Mouse (Mus musculus): ENCODE results near the gene Cd164. TPM values are rescaled to one million over a fixed set of nuclear protein-coding genes. Genes with fewer than 3 reads are reported as not detected.

The Cd164 gene
- total RNA-seq, 4 experiments from 2014 or later: 70.1 to 77.8 (median 73.1) TPM

- no peak for DNase-seq (ENCODE audit: low spot score in 2 of 2)
These were observed 26.1 kb downstream of the Cd164 start for GRCm38 (mm10) chr10:41545224-41545755.

DNA sequence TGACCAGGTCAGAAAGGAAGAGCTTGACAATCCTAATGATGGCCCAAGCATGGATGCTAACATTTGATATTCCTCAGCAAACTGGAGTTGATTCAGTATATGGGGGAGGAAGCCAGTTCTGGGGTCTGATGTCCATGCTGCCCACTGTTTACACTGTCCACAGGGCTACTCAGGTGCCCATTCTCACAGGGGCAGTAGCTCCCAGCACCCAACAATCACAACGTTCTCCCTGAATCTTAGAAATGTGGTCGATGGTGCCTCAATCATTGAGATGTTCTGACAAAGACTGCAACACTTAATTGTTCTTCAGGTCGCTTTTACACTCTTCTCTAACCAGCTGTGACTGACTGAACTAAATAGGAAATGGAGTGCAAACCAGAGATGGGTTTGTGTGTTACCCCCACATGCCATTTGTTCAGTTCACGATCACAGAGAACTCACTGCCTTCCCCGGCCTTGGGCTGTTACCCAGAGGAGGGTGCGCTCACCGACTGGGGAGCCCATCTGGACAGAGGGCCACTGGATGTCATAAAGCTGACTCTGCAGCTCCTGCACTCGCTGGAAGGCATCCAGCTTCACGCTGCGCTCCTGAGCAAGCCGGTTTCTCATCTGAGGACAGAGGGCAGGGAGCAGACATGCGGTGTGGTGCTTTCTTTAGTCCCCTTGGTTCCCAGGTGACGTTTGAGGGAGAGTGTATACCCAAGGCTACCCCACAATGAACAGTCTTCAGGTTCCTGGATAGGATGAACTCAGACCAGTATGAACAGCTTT is 27.4 kb downstream of the Cd164 start:
- DNase-seq (ENCODE audit: low spot score in 2 of 2): no peak

DNA sequence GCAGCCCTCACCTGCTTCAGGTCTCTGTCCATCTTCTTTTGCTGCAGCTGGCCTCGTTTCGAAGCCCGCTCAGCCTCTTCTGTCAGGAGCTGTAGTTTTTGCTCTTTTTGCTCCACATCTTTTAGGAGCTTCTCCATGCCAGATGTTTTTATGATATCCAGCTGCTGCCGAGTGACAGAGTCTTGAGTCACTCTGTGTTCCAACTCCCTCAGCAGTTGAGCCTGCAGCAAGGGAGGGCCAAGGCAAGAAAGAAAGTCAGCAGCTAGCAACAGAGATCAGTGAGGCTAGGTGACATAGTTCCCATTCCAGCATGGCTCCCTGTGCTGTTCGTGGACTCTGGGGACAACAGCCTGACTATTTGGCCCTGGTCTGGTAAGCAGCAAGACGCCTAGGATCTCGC is 31.5 kb downstream of the Cd164 start:
- no peak for DNase-seq (ENCODE audit: low spot score in 2 of 2)

DNA sequence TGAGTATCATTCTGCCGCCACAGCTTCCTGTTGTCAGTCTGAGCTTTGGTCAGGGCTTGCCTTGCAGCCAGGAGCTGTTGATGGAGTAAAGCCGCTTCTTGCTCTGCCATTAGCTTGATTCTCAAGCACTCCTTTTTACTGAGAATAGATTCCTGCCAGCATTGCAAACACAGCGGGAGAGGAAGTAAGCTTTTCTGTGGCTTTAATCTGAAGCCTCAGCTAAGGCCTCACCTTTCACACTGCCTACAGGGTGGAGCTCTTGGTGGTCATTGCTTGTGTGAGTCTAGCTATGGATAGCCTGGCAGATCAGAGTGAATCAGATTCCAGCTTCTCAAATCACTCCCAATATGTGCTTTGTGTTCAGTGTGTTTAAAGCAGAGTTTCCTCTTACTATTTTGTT is 33.1 kb downstream of the Cd164 start:
- DNase-seq (ENCODE audit: low spot score in 2 of 2): no peak

DNA sequence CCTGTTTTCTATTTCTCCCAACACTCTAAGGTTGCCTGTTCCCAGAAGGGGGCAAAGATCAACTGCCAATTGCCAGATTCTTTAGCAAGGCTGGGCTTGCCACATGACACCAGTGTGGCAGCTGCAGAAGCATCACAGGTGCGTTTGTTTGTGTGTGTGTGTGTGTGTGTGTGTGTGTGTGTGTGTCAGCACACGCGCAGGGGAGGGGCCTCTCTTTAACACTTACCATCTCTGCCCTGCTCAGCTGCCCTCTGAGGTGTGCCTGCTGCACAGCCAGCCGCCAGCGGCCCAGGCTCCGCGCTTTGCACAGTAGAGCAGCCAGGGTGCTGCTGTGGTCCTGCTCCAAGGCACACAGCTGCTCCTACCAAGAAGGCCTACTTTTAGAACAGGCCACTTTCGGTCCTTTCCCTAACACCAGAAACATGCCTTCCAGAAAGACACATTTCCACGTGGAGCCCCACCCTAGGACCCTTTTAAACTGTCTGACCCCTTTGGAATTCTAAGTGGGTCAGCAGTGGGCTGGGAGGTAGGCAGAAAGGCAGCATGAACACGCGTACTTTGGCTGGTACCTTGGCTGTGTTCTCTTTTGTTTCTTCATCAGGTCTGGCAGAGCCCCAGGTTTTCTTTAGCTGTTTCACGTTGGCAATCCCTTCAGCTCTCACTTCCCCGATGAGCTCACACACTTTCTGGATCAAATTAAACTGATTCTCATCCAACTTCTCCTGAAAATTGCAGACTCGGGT is 33.8 kb downstream of the Cd164 start:
- peak; percentile 11 to 29 for DNase-seq (ENCODE audit: low spot score in 2 of 2)

DNA sequence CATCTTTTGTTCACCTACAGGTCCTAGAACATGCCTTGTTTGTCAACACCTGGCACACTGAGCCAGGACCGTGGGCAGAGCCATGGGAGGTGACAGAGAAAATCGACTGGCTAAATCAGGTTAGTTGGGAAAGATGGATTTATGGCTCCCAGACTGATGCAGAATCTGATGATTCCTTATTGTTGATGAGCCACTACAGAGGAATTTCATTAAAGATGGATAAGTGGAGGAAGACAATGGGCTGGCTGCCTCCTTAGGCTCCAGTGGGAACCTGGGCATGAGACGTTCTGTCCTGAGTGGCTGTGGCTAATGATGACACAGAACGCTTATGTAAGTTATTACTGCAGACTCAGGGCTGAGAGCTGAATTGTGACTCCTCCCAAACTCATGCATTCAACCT is 34.5 kb downstream of the Cd164 start:
- DNase-seq (ENCODE audit: low spot score in 2 of 2): no peak

DNA sequence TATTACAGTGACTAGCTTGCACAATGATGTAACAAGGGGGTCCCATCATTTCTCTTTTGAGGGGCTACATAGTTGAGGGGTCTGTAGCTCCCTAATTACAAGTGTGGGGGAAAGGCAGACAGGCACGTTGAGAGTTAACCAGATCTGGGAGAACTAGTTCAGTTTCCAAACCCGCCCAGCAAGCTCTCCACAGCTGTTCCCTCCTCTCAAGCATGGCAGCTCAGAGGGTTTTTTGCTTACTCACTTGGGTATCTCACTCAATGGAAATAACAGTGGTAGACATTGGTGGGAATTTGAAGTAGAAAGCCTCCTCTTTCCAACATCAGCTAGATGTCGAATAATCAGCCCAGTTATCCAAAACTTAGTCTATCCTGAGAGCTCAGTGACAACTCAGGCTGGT is 35.9 kb downstream of the Cd164 start:
- DNase-seq (ENCODE audit: low spot score in 2 of 2): no peak

GRCm38 (mm10) chr10:41558401-41558800 is 39.2 kb downstream of the Cd164 start:
- DNase-seq (ENCODE audit: low spot score in 2 of 2): no peak

GRCm38 (mm10) chr10:41561701-41562395 is 42.6 kb downstream of the Cd164 start:
- DNase-seq (ENCODE audit: low spot score in 2 of 2): no peak

GRCm38 (mm10) chr10:41565141-41565540 is 45.9 kb downstream of the Cd164 start:
- no peak for DNase-seq (ENCODE audit: low spot score in 2 of 2)

DNA sequence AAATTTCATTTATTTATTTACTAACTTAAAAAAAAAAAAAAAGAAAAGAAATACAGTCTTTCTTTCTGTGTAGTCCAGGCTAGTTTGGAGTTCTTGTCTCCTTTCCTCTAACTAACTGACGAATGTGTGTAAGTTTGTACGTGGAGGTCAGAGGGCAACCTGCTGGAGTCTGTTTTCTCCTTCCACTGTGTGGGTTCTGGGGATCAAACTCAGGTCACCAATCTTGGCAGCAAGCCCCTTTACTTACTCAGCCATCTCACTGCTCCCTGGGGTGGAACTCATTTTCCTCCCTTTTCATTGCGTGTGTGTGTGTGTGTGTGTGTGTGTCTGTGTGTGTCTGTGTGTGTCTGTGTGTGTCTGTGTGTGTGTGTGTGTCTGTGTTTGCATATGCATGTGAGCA is 49.1 kb downstream of the Cd164 start:
- no peak for DNase-seq (ENCODE audit: low spot score in 2 of 2)

GRCm38 (mm10) chr10:41571065-41571464 is 51.9 kb downstream of the Cd164 start:
- no peak for DNase-seq (ENCODE audit: low spot score in 2 of 2)

- no peak for DNase-seq (ENCODE audit: low spot score in 2 of 2)
These were observed 53.1 kb downstream of the Cd164 start for GRCm38 (mm10) chr10:41572274-41572673.

- no peak for DNase-seq (ENCODE audit: low spot score in 2 of 2)
These were observed 54.0 kb downstream of the Cd164 start for GRCm38 (mm10) chr10:41573190-41573589.

DNA sequence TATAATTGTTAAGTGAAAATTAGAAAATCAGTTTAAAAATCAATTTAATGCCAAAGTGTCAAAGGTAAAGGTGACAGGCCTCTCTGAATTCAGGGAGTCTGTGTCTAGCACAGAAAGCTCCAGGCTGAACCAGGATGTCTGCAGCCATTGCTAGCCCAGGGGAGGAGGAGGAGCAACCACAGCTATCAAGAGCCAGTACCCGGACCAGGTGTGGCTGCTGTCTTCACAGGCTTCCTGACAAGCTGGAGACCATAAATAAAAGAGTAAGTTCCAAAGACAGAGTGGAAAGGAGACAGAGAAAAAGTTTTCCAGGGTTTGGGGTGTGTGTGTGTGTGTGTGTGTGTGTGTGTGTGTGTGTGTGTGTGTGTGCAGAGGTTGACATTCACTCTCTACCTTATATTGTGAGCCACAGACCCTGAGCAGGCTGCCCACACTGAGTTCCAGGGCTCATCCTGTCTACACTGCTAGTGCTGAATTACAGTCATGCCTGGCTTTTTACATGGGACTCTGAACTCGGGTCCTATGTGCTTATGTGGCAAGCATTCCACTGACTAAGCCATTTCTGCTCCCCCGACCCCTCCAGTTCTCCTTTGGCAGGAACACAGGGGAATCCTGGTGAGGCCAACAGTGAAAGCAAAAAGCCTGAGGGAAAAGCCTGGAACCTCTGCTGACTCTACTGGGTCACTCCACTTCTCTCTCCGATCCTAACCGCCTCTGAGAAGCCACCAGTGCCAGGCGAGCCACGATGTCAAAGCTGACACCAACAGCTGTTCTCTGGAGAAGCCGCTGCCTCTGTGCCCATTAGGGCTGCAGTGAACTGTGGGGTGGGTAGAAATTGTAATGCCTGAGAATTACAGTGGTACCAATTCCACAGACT is 56.5 kb downstream of the Cd164 start:
- no peak for DNase-seq (ENCODE audit: low spot score in 2 of 2)

GRCm38 (mm10) chr10:41576328-41576833 is 57.2 kb downstream of the Cd164 start:
- no peak for DNase-seq (ENCODE audit: low spot score in 2 of 2)

DNA sequence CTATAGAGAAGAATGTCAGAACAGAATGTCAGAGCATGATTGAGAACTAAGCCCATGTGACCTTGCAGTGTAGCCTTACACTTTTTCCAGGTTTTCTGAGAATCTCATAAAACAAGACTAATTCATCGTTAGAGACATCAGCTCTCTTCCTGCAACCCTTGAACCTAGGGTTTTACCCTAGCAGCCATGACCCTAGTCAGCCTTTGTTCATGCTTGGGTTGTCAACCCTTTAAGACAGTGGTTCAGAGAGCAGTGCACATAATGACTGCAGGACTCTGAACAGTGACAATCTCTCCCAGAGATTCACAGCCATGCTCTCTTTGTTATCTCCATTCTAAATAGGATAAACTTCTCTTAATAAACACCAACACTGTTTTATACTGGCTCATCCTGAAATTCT is 59.3 kb downstream of the Cd164 start:
- DNase-seq (ENCODE audit: low spot score in 2 of 2): no peak

DNA sequence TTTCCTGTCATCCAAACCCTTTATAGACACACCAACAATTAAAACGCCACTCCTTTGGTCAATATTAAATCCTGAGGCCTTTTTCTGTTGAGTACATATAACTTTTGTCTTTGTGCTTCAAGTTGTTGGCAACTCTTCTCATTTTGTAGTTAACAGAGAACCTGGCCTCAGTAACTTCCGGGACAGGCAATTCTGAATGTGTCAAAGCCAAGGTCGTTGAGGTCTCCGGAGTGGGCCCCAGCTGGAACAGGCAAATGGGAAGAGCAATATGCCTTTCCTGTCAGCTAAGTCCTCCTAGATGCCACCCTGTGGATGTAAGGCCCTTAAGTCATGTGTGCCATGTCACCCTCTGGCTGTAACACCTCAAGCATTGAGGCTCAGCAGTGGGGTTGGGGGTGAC is 61.2 kb downstream of the Cd164 start:
- no peak for DNase-seq (ENCODE audit: low spot score in 2 of 2)
